Mouse (Mus musculus) heart, embryonic 13.5 days (tissue): Measurements from ENCODE around the gene Rnase2a. TPM values are rescaled to one million over a fixed set of nuclear protein-coding genes. Genes with fewer than 3 reads are reported as not detected.
"Not testable (repeated sequence)": the region's sequence is repeated elsewhere in the genome, so short reads cannot be mapped to it uniquely, and the experiment has no call there.

ENCODE experiments used
- ATAC-seq: fragments of 200-750 bp; cut with Nextera tagmentation; 2 replicates; pipeline ENCODE4 v1.8.0; 2017; ENCODE audit warnings: moderate TSS enrichment; ENCODE audit not compliant: insufficient number of reproducible peaks, low FRiP score, low TSS enrichment; ENCODE audit errors: extremely low read depth
- H3K27ac ChIP-seq: fragments of 300-500 bp; sonication (generic); replicated peaks from 2 replicates; pipeline ENCODE4 v1.5.1; 2015; ENCODE audit warnings: moderate library complexity, mild to moderate bottlenecking, inconsistent platforms
- H3K27me3 ChIP-seq: fragments of 300-500 bp; sonication (generic); replicated peaks from 2 replicates; pipeline ENCODE4 v1.6.1; 2015; ENCODE audit warnings: mild to moderate bottlenecking, inconsistent platforms
- H3K36me3 ChIP-seq: fragments of 300-500 bp; sonication (generic); 2 replicates; pipeline ENCODE4 v1.6.1; 2015; ENCODE audit warnings: mild to moderate bottlenecking, inconsistent platforms
- H3K4me1 ChIP-seq: fragments of 300-500 bp; sonication (generic); 2 replicates; pipeline ENCODE4 v1.6.1; 2015; ENCODE audit warnings: inconsistent platforms
- H3K4me2 ChIP-seq: fragments of 300-500 bp; sonication (generic); 2 replicates; pipeline ENCODE4 v1.6.1; 2015; ENCODE audit warnings: inconsistent platforms, mild to moderate bottlenecking, moderate library complexity
- H3K4me3 ChIP-seq: fragments of 300-500 bp; sonication (generic); 2 replicates; pipeline ENCODE4 v1.5.1; 2015; ENCODE audit warnings: moderate library complexity, mild to moderate bottlenecking, inconsistent platforms
- H3K9ac ChIP-seq: fragments of 300-500 bp; sonication (generic); 2 replicates; pipeline ENCODE4 v1.6.1; 2015; ENCODE audit warnings: inconsistent platforms, mild to moderate bottlenecking, moderate library complexity
- H3K9me3 ChIP-seq: fragments of 300-500 bp; sonication (generic); 2 replicates; pipeline ENCODE4 v1.6.1; 2016; ENCODE audit warnings: inconsistent platforms
- WGBS: fragments of 180-500 bp; shearing (Covaris S2); methylation state at CpG from one replicate; pipeline ENCODE4 v1.1.7; 2015; ENCODE audit warnings: mixed read lengths; 5-methylcytosine and 5-hydroxymethylcytosine counted together
- polyA plus RNA-seq: library from polyadenylated mRNA; unstranded; fragments of >200 nt; fragmentation: Nextera tagmentation; extraction: Ambion mirVana; gene quantifications from 2 replicates; pipeline ENCODE4 v1.2.1, GENCODE M21; 2015

Rnase2a gene
- not detected in 2 replicates for polyA plus RNA-seq

GRCm38 (mm10) chr14:51256041-51256440 is at the start of gene Rnase2a:
Gene Rnase2a (minus strand): TSS chr14:51256112.
- Histone ChIP-seq H3K27ac (no peak within 1 kb of the TSS), H3K4me2 (no peak within 1 kb of the TSS), H3K4me3 (no peak within 1 kb of the TSS), H3K36me3 (no peaks in the 10 kb centered on the region), H3K9ac (no peak within 1 kb of the TSS), H3K27me3 (no peaks in the 10 kb centered on the region), H3K4me1 (no peaks in the 10 kb centered on the region), H3K9me3 (no peaks in the 10 kb centered on the region)
- no peak for ATAC-seq
- 82% methylated on average over 3 of the region's 3 CpGs for WGBS

- WGBS: 55% methylated on average over 1 of the region's 1 CpGs
- Histone ChIP-seq H3K36me3 (no peaks in the 10 kb centered on the region), H3K27ac (no peak overlapping the region), H3K4me3 (no peak overlapping the region), H3K4me2 (no peak overlapping the region), H3K27me3 (no peaks in the 10 kb centered on the region), H3K9ac (no peak overlapping the region), H3K9me3 (no peaks in the 10 kb centered on the region), H3K4me1 (no peaks in the 10 kb centered on the region)
- ATAC-seq: no peak
These were observed 35.6 kb upstream of the Rnase2a start for GRCm38 (mm10) chr14:51291505-51291904.

DNA sequence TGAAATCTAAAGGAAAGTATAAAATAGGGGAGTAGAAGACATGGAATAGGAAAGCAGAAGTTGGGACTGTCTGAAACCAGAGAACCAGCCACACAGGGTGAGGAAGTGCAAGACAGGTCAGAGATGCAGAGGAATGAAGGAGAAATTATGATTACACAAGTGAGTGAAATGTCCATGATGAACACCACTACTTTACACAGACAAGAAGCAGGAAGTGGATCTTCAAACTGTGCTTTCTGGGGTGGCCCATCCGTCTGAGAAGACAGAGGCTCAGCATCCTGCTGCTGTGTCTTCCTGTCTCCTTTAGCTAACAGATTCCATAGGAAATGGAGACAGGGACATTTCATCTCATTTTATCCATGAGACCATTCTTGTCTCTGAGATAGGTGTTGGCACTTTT is 22.6 kb upstream of the Rnase2a start:
- H3K4me3 ChIP-seq, H3K9me3 ChIP-seq, H3K4me2 ChIP-seq, H3K27me3 ChIP-seq, H3K9ac ChIP-seq, ATAC-seq, H3K36me3 ChIP-seq, H3K27ac ChIP-seq, H3K4me1 ChIP-seq: not testable (repeated sequence)
- 41% methylated on average over 1 of the region's 1 CpGs for WGBS

DNA sequence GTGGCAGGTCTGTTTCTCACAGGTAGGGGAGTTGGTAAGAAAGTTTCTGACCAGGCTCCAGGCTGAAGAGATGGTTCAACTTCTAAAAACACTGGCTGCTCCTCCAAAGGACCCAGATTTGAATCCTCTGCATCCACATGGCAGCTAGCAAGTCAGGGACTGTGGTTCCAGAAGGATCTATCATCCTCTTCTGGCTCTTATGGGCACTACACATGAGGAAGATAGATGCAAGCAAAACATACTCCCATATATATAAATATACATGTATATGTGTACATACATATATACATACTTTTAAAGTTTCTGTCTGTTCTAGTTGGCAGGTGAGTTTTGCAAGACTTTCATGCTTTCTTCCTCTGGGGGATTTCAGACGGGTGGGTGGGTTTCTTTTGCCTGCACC is 12.8 kb upstream of the Rnase2a start:
- H3K9me3 ChIP-seq: no peaks in the 10 kb centered on the region
- 67% methylated on average over 1 of the region's 1 CpGs for WGBS
- H3K36me3 ChIP-seq: no peaks in the 10 kb centered on the region
- no peak overlapping the region for H3K27ac ChIP-seq
- H3K9ac ChIP-seq: no peak overlapping the region
- H3K4me3 ChIP-seq: no peak overlapping the region
- no peaks in the 10 kb centered on the region for H3K27me3 ChIP-seq
- ATAC-seq: no peak
- no peak overlapping the region for H3K4me2 ChIP-seq
- H3K4me1 ChIP-seq: peaks cover 15% of the 10 kb centered on the region; the same call in 1 of the 2 replicates

GRCm38 (mm10) chr14:51266113-51266512 is 10.2 kb upstream of the Rnase2a start:
- H3K4me2 ChIP-seq: peak overlapping the region; percentile 63
- no peaks in the 10 kb centered on the region for H3K36me3 ChIP-seq
- H3K9ac ChIP-seq: peak overlapping the region; percentile 71
- H3K27ac ChIP-seq: peak overlapping the region; percentile 86
- 3% methylated on average over 9 of the region's 9 CpGs for WGBS
- no peaks in the 10 kb centered on the region for H3K27me3 ChIP-seq
- peaks cover 15% of the 10 kb centered on the region; the same call in 1 of the 2 replicates for H3K4me1 ChIP-seq
- H3K9me3 ChIP-seq: no peaks in the 10 kb centered on the region
- peak; percentile 42; the same call in 1 of the 2 replicates for ATAC-seq
- peak overlapping the region; percentile 30 for H3K4me3 ChIP-seq

DNA sequence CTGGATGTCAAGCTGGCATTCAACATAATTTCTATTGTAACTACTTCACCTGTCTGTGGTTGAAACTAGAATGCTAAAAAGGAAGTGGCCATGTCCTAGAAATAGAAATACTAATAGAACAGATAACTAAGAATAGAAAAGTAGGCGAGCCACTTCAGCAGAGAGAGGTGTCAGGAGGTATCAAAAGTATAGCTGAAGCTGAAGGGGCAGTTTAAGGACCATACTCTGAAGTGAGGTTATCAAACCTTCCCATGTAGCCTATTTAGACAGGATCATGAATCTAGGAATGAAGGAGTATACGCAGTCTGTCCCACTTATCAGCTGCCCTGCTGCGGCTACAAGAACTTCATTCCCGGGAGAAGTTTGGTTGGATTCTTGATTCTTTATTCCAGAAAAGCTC is 9.8 kb upstream of the Rnase2a start:
- Histone ChIP-seq H3K9ac (peak overlapping the region; percentile 71), H3K27me3 (no peaks in the 10 kb centered on the region), H3K4me1 (peaks cover 15% of the 10 kb centered on the region; the same call in 1 of the 2 replicates), H3K36me3 (no peaks in the 10 kb centered on the region), H3K9me3 (no peaks in the 10 kb centered on the region), H3K27ac (peak overlapping the region; percentile 86), H3K4me2 (peak overlapping the region; percentile 63), H3K4me3 (peak overlapping the region; percentile 30)
- no peak; the same call in 1 of the 2 replicates for ATAC-seq
- 12% methylated on average over 4 of the region's 4 CpGs for WGBS

GRCm38 (mm10) chr14:51262397-51262796 is 6.5 kb upstream of the Rnase2a start:
- Histone ChIP-seq H3K9me3 (no peaks in the 10 kb centered on the region), H3K27me3 (no peaks in the 10 kb centered on the region), H3K9ac (no peak overlapping the region), H3K27ac (no peak overlapping the region), H3K4me1 (peaks cover 15% of the 10 kb centered on the region; the same call in 1 of the 2 replicates), H3K36me3 (no peaks in the 10 kb centered on the region), H3K4me3 (no peak overlapping the region), H3K4me2 (no peak overlapping the region)
- ATAC-seq: no peak

DNA sequence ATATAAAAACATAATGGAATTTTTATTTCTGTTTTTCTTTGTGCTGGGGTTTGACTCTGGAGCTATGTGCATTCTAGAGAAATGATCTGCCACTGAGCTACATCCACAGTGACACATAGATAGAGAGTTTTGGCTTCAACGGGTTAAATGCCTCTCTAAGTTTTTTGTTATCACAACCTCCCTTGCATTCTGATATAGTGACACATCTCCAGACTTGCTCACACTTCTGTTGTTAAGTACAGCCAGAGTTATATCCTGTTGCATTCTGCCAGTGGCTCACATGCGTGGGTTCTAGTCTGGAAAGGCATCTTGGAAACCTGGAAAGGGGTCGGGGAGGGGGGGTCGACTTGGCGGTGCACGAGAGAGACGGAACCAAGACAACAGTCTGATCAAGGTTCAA is 3.8 kb upstream of the Rnase2a start:
- Histone ChIP-seq H3K27ac (no peak overlapping the region), H3K4me3 (no peak overlapping the region), H3K4me1 (no peaks in the 10 kb centered on the region), H3K36me3 (no peaks in the 10 kb centered on the region), H3K9ac (no peak overlapping the region), H3K9me3 (no peaks in the 10 kb centered on the region), H3K27me3 (no peaks in the 10 kb centered on the region), H3K4me2 (no peak overlapping the region)
- no peak for ATAC-seq
- 79% methylated on average over 7 of the region's 7 CpGs for WGBS

- Histone ChIP-seq H3K4me2 (no peak overlapping the region), H3K27me3 (no peaks in the 10 kb centered on the region), H3K27ac (no peak overlapping the region), H3K4me1 (no peaks in the 10 kb centered on the region), H3K4me3 (no peak overlapping the region), H3K36me3 (no peaks in the 10 kb centered on the region), H3K9me3 (no peaks in the 10 kb centered on the region), H3K9ac (no peak overlapping the region)
- ATAC-seq: no peak
- WGBS: 75% methylated on average over 1 of the region's 1 CpGs
These were observed 2.3 kb downstream of the Rnase2a start for GRCm38 (mm10) chr14:51253569-51253968.

- not testable (repeated sequence) for ATAC-seq
These were observed 3.7 kb downstream of the Rnase2a start for GRCm38 (mm10) chr14:51252206-51252605.

DNA sequence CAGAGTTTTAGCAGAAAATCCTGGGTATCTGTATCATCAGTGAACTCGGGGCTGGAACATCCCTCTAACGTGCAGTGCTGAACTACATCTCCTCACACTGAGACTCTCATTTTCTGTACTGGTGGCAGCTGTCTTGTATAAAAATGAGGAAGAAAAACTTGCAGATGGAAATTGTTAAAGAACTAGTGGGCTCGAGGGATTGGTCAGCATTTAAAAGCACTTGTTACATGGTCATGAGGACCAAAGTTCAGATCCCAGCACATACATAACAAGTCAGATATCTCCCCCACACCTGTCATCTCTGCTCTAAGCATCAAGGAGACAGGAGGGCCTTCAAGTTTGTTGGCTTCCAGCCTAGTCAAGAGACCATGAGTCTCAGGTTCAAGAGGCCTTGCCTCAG is 5.6 kb downstream of the Rnase2a start:
- no peak for ATAC-seq
- Histone ChIP-seq H3K27ac (no peak overlapping the region), H3K27me3 (no peaks in the 10 kb centered on the region), H3K4me1 (no peaks in the 10 kb centered on the region), H3K4me2 (no peak overlapping the region), H3K9me3 (no peaks in the 10 kb centered on the region), H3K9ac (no peak overlapping the region), H3K36me3 (no peaks in the 10 kb centered on the region), H3K4me3 (no peak overlapping the region)
- 62% methylated on average over 3 of the region's 3 CpGs for WGBS

More at GRCm38 (mm10) chr14:51252206-51252605, 3.7 kb downstream of the Rnase2a start:
- not testable (repeated sequence) for H3K9me3 ChIP-seq, H3K9ac ChIP-seq, H3K4me2 ChIP-seq, H3K36me3 ChIP-seq, H3K27me3 ChIP-seq, H3K4me1 ChIP-seq, H3K27ac ChIP-seq, H3K4me3 ChIP-seq

- H3K27me3 ChIP-seq: no peaks in the 10 kb centered on the region
- no peak overlapping the region for H3K4me2 ChIP-seq
- no peaks in the 10 kb centered on the region for H3K4me1 ChIP-seq
- no peak overlapping the region for H3K9ac ChIP-seq
- no peak for ATAC-seq
- H3K27ac ChIP-seq: no peak overlapping the region
- H3K4me3 ChIP-seq: no peak overlapping the region
- H3K9me3 ChIP-seq: no peaks in the 10 kb centered on the region
- WGBS: 79% methylated on average over 1 of the region's 1 CpGs
- no peaks in the 10 kb centered on the region for H3K36me3 ChIP-seq
These were observed 8.2 kb downstream of the Rnase2a start for GRCm38 (mm10) chr14:51247736-51248135.
